Mouse (Mus musculus): ENCODE data around the gene Gm2564. TPM values are rescaled to one million over a fixed set of nuclear protein-coding genes. Genes with fewer than 3 reads are reported as not detected.
"Not testable (repeated sequence)": the region's sequence is repeated elsewhere in the genome, so short reads cannot be mapped to it uniquely, and the experiment has no call there.

Gm2564 gene
- 1 to 10 TPM; 2.2 to 2.3 TPM for total RNA-seq (2021)
- long read RNA-seq, experiment 1 = 0 reads
- long read RNA-seq, experiment 2 = 0 reads

DNA sequence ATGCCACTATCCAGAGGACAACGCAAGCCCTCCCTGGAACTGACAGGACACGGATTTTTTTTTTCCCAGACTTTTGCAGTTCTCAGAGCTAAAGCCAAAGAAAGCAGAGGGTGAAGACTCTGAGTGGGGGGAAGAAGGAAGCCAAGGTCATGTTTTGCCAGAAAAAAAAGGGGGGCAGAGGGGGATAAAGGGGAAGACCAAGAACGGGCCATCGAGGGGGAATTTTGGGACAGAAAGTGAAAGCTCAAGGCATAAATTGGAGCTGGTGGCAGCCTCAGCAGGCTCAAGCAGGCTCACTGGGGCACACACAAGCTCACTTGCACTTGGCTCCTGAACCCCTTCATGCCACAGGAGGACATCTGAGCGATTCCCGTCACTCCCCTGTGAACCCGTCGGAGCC is at the start of gene Gm2564:
Gene Gm2564, plus strand, starts transcription at position 301 of the 400 bp plus-strand sequence.
- intact Hi-C loops (cut with DNase I); DNase-seq: not testable (repeated sequence)

DNA sequence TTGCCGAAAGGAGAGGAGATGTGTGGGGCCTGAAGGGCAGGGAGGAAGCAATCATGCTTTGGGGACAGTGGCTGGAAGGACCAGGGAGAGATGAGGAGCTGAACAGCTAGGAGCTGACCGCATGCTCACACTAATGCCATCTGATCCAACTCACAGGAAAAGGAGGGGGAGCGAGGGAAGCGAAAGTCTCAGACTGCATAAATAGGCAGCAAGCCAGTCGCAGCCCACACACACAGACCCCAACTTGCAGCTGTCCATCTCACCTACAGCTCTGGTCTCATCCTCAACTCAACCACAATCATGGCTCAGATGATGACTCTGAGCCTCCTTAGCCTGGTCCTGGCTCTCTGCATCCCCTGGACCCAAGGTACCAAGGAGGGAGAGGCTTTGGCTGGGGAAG is 17.6 kb upstream of the Gm2564 start, which contains the start of gene Gm10591:
Gene Gm10591, plus strand, starts transcription at position 301 of the 400 bp plus-strand sequence.
- DNase-seq; intact Hi-C loops (cut with DNase I): not testable (repeated sequence)

DNA sequence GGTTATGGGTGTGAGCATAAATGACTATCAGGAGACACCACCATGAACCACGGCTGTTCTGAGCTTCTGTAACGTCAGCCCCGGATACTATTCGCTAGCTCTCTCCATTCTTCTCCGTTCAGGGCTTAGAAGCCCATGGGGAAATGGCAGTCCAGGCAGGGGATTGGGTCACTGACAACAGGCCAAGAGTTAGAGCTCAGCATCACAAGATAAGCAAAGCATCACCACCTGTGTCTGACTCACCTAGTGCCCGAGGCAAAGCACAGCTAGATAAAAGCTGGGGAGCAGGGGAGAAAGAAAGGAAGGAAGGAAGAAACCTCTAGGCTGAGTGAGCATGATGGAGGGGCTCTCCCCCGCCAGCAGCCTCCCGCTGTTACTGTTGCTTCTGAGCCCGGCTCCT is 25.4 kb downstream of the Gm2564 start, which contains the start of gene Ccl27b:
Gene Ccl27b, plus strand, starts transcription at position 301 of the 400 bp plus-strand sequence.
- intact Hi-C loops (cut with DNase I); DNase-seq: not testable (repeated sequence)

DNA sequence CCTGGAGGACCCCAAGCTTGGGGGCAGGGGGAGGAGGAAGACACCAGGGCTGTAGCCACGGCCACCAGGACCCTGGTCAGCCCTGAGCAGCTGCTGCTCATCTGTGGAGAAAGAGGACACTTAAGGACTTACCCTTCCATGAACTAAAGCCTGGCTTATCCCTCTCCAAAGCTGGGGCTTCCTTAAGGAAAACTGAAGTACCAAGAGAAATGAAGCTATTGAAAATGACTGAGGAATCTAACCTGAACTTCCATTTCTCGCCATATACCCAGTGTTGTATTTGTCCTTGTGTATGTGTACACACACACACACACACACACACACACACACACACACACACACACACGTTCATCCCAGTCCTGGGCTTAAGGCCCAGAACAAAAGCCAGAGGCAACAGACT is 32.3 kb downstream of the Gm2564 start, which contains the start of gene Il11ra2:
Gene Il11ra2, minus strand, starts transcription at position 101 of the 400 bp plus-strand sequence.
- intact Hi-C loops (cut with DNase I); DNase-seq: not testable (repeated sequence)

DNA sequence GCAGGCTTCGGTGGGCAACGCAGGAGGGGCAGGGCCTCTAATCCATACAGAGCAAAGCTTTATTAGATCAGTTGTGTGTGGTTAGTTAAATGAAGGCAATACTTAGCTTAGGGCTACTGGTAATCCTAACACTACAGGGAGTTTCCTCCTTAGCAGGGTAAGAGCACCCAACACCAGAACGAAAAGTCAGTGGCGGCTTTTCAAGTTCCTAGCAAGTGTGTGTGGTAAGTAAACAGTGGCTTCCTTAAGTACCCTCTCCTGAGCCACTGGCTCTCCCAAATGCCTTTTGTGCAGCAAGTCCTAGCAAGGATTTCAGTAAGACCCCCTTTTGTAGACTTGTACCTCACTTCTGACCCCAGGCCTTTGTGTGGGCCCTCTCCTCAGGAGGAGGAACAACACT is 45.9 kb downstream of the Gm2564 start:
- DNase-seq; intact Hi-C loops (cut with DNase I): not testable (repeated sequence)

DNA sequence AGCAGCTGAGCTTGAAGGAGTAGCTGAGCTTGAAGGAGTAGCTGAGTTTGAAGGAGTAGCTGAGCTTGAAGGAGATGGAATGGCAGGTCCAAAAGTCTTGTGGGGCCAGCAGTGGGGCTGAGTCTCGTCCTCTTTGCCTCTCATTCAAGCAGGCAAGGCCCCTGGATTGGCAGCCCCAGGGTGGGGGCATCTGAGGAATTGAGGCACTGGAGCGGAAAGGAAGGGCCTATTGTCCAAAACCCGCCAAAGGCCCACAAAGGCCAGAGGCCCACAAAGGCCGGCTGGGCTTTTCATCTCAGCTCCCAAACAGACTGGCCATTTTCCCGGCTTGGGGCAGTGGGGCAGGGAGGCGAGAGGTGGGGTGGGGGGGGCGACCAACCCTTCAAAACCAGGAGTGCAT is 49.8 kb downstream of the Gm2564 start:
- DNase-seq; intact Hi-C loops (cut with DNase I): not testable (repeated sequence)

DNA sequence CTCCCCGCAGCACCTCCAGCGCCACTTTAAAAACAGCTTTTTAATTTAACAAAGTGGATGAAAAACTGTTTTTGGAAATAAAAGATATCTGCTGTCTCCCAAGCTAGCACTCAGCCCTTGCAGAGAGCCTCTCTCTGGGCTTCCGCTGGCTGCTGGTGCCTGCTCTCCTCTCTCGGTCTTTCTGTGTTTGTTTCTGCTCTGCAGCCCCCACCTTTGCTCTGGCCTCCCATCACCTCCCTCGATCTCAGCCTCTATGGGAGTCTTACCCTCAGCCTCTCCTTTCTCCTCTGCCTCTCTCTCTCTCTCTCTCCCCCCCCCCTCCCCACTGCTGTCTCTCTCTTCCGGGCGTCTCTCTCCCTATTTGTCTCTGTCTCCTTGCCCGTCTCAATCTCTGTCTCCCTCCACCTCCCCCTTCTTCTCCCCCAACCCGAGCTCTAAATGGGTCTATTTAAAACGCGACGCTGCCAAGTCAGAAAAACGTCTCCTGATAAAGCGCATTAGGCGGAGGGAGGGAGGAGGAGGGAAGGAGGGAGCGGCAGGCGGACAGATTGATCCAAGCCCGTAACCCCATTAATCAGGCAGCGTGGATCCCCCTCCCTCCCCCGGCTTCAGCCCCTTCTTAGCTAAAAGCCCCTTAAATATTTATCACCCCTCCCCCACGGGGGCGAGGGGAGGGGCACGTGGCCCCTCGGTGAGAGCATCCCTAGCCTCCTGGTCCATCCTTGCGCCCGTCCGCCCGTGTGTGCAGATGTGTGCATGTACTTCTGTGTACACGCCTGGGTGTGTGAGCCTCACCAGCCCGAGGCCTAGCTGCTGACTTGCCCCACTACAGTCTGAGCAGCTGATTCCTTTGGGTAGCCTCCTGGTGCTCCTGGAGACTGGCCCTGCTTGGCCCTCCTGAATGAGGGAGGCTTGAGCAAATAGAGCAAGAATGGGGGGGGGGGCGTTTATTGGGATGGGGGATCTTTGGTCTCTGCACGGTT is 51.1 kb downstream of the Gm2564 start:
- DNase-seq; intact Hi-C loops (cut with DNase I): not testable (repeated sequence)

Other genes with a start within 250 kb of the Gm2564 start
- not detected for gene Gm21586, start 190.3 kb upstream of the Gm2564 start, total RNA-seq (2021)
- gene Gm2163, start 163.0 kb upstream of the Gm2564 start, total RNA-seq (2021) = not detected
- gene Fam205a2, start 101.5 kb upstream of the Gm2564 start, total RNA-seq (2021) = not detected
- gene Gm10591, start 17.5 kb upstream of the Gm2564 start, total RNA-seq (2021) = not detected
- gene Ccl27b, start 25.5 kb downstream of the Gm2564 start, total RNA-seq (2021) = not detected
- gene Il11ra2, start 32.2 kb downstream of the Gm2564 start, total RNA-seq (2021) = not detected
- not detected for gene 4930578G10Rik, start 105.8 kb downstream of the Gm2564 start, total RNA-seq (2021)
- under 1 TPM; 0.50 to 0.66 TPM for gene Ccl19, start 126.9 kb downstream of the Gm2564 start, total RNA-seq (2021)
- gene Ccl21a, start 144.3 kb downstream of the Gm2564 start, total RNA-seq (2021) = 10 to 100 TPM; 28.5 to 32.0 TPM
- gene Fam205a1, start 224.2 kb downstream of the Gm2564 start, total RNA-seq (2021) = not detected
- gene Gm12394, start 227.1 kb downstream of the Gm2564 start, total RNA-seq (2021) = not detected
- 1 to 10 TPM; 4.0 to 4.1 TPM for gene Fam205c, start 244.5 kb downstream of the Gm2564 start, total RNA-seq (2021)